ENCODE assay signal across 8 mouse cellular contexts in genomic region chr16:85801252-85801651, GRCm38 (mm10). TPM values are rescaled to one million over a fixed set of nuclear protein-coding genes. Genes with fewer than 3 reads are reported as not detected.
DNase-seq lines count a peak whose midpoint lies in the region; ATAC-seq and TF ChIP-seq lines count a peak whose summit lies in the region.

No protein-coding gene starts in this region.

- H3K27me3 ChIP-seq in thymus, adult 2 months (ENCODE audit: control insufficient read depth, insufficient read depth, low read length) = peaks cover 4% of the 10 kb centered on the region; the same call in 1 of the 2 replicates
- no peaks in the 10 kb centered on the region for H3K27me3 ChIP-seq in forebrain, embryonic 12.5 days
- H3K27me3 ChIP-seq in heart, embryonic 14.5 days (ENCODE audit: control insufficient read depth, insufficient read depth, low read length) = no peaks in the 10 kb centered on the region
- H3K27me3 ChIP-seq in liver, embryonic 12.5 days (replicated peaks) = peaks cover 50% of the 10 kb centered on the region

- H3K4me3 ChIP-seq in thymus, adult 2 months (ENCODE audit: control insufficient read depth, insufficient read depth, low read length) = no peak overlapping the region
- peak overlapping the region; percentile 60 for H3K4me3 ChIP-seq in forebrain, embryonic 12.5 days (replicated peaks)
- peak overlapping the region; percentile 82 to 91 for H3K4me3 ChIP-seq in heart, embryonic 14.5 days (ENCODE audit: control insufficient read depth in 1 of 2, insufficient read depth in 1 of 2, low read depth in 1 of 2, low read length in 2 of 2)
- peak overlapping the region; percentile 57 for H3K4me3 ChIP-seq in liver, embryonic 12.5 days

- H3K9ac ChIP-seq in forebrain, embryonic 12.5 days = peak overlapping the region; percentile 72; the same call in 1 of the 2 replicates
- peak overlapping the region; percentile 99 for H3K9ac ChIP-seq in heart, embryonic 14.5 days (ENCODE audit: low read length)
- peak overlapping the region; percentile 57 for H3K9ac ChIP-seq in liver, embryonic 12.5 days

- 3% methylated on average over 23 of the region's 23 CpGs for WGBS in thymus, adult 2 months
- WGBS in forebrain, embryonic 12.5 days = under 1% methylated on average over 23 of the region's 23 CpGs
- 0% methylated on average over 23 of the region's 23 CpGs for WGBS in heart, embryonic 14.5 days
- WGBS in liver, embryonic 12.5 days (ENCODE audit: insufficient replicate concordance) = 1% methylated on average over 23 of the region's 23 CpGs

- peak; percentile 73 for ATAC-seq in forebrain, embryonic 12.5 days (ENCODE audit: low FRiP score)
- peak; percentile 46 for ATAC-seq in heart, embryonic 14.5 days (ENCODE audit: insufficient number of reproducible peaks, insufficient read depth, low FRiP score, low read depth)
- ATAC-seq in liver, embryonic 12.5 days = peak; percentile 70

- H3K27ac ChIP-seq in thymus, adult 2 months (ENCODE audit: control insufficient read depth, insufficient read depth, low read length) = no peak overlapping the region
- H3K27ac ChIP-seq in forebrain, embryonic 12.5 days = peak overlapping the region; percentile 65
- H3K27ac ChIP-seq in heart, embryonic 14.5 days (replicated peaks in 1 of 2; ENCODE audit: control insufficient read depth in 1 of 2, insufficient read depth in 1 of 2, low read depth in 2 of 2, low read length in 2 of 2) = peak overlapping the region; percentile 96 to 99
- peak overlapping the region; percentile 61; the same call in 1 of the 2 replicates for H3K27ac ChIP-seq in liver, embryonic 12.5 days

- no peaks in the 10 kb centered on the region for H3K9me3 ChIP-seq in forebrain, embryonic 12.5 days
- no peaks in the 10 kb centered on the region for H3K9me3 ChIP-seq in heart, embryonic 14.5 days (ENCODE audit: control insufficient read depth, low read length)
- no peaks in the 10 kb centered on the region for H3K9me3 ChIP-seq in liver, embryonic 12.5 days (replicated peaks)

- TF ChIP-seq CTCF in thymus, adult 2 months (IDR thresholded peaks at IDR 0.05; ENCODE audit: borderline replicate concordance, control insufficient read depth, extremely low read depth, insufficient read depth, low read length, poor library complexity) = no peak

- DNase-seq in thymus, postnatal 4 days = peak; percentile 10
- DNase-seq in thymus, adult 2 months = no peak
- DNase-seq in kidney, postnatal 10 days = peak; percentile 89
- peak; percentile 86 for DNase-seq in neural tube, embryonic 10.5 days (ENCODE audit: extremely low spot score, low spot score)
- peak; percentile 69 for DNase-seq in urinary bladder, adult 2 months (ENCODE audit: low spot score)

- no peaks in the 10 kb centered on the region for H3K36me3 ChIP-seq in thymus, adult 2 months (ENCODE audit: control insufficient read depth, insufficient read depth, low read length)
- H3K36me3 ChIP-seq in forebrain, embryonic 12.5 days (replicated peaks) = peaks cover 20% of the 10 kb centered on the region
- peaks cover 40% of the 10 kb centered on the region for H3K36me3 ChIP-seq in heart, embryonic 14.5 days (ENCODE audit: control insufficient read depth, insufficient read depth, low read length)
- peaks cover 15% of the 10 kb centered on the region; the same call in 1 of the 2 replicates for H3K36me3 ChIP-seq in liver, embryonic 12.5 days

- TF ChIP-seq POLR2A in thymus, adult 2 months (IDR thresholded peaks at IDR 0.05; ENCODE audit: control insufficient read depth, extremely low read depth, insufficient read depth, low read length, poor library complexity) = no peak

- peak overlapping the region; percentile 97 for H3K4me2 ChIP-seq in forebrain, embryonic 12.5 days
- peak overlapping the region; percentile 80 for H3K4me2 ChIP-seq in heart, embryonic 14.5 days (ENCODE audit: low read length)
- peak overlapping the region; percentile 67 for H3K4me2 ChIP-seq in liver, embryonic 12.5 days

- H3K4me1 ChIP-seq in thymus, adult 2 months (replicated peaks; ENCODE audit: control insufficient read depth, insufficient read depth, low read length) = no peaks in the 10 kb centered on the region
- H3K4me1 ChIP-seq in forebrain, embryonic 12.5 days = peaks cover 23% of the 10 kb centered on the region
- peaks cover 14 to 24% of the 10 kb centered on the region in 2 experiments; a peak in 3 of 4 replicates for H3K4me1 ChIP-seq in heart, embryonic 14.5 days (ENCODE audit: control insufficient read depth in 2 of 2, insufficient read depth in 2 of 2, low read length in 2 of 2)
- peaks cover 8% of the 10 kb centered on the region; the same call in 1 of the 2 replicates for H3K4me1 ChIP-seq in liver, embryonic 12.5 days

RNA-seq across cellular contexts. Expression of gene Adamts1, which starts 1.7 kb away (rescaled TPM):
- 2.9 and 3.8 TPM in 2 replicates for polyA plus RNA-seq in thymus, adult 2 months (2012; rRNA removed)
- 10.3 and 14.3 TPM in 2 replicates for polyA plus RNA-seq in forebrain, embryonic 12.5 days (2016; fragmentation: Nextera tagmentation; extraction: Ambion mirVana)
- polyA plus RNA-seq in heart, embryonic 14.5 days (2014; fragmentation: Nextera tagmentation; extraction: Ambion mirVana) = 44.9 and 46.1 TPM in 2 replicates
- polyA plus RNA-seq in liver, embryonic 12.5 days (2016; fragmentation: Nextera tagmentation; extraction: Ambion mirVana) = 14.3 and 14.5 TPM in 2 replicates
- polyA plus RNA-seq in urinary bladder, adult 2 months (2012; rRNA removed) = 28.3 and 32.1 TPM in 2 replicates
